13 mouse cellular contexts compared by ENCODE assay signal in genomic region chr4:150241708-150242107, GRCm38 (mm10). TPM values are rescaled to one million over a fixed set of nuclear protein-coding genes. Genes with fewer than 3 reads are reported as not detected.
DNase-seq lines count a peak whose midpoint lies in the region; ATAC-seq lines count a peak whose summit lies in the region.
"Had no signal": no experiment of that assay in that cellular context is flagged by ENCODE, and none has a peak within 500 bp of the region (broad histone marks: within the 10 kb centered on the region; RNA-seq: fewer than 3 reads in every experiment).

No protein-coding gene starts in this region.

- H3K27ac ChIP-seq in heart, embryonic 14.5 days (replicated peaks in 1 of 2; ENCODE audit: control insufficient read depth in 1 of 2, insufficient read depth in 1 of 2, low read depth in 2 of 2, low read length in 2 of 2): no peak overlapping the region
- no peak overlapping the region for H3K27ac ChIP-seq in midbrain, embryonic 10.5 days (replicated peaks)
- no peak overlapping the region for H3K27ac ChIP-seq in midbrain, embryonic 15.5 days
- H3K27ac ChIP-seq in hindbrain, embryonic 14.5 days: peak overlapping the region; percentile 17; the same call in 1 of the 2 replicates
- H3K27ac ChIP-seq: intestine, embryonic 15.5 days; liver, embryonic 15.5 days; macrophage had no signal

- no peaks in the 10 kb centered on the region for H3K9me3 ChIP-seq in heart, embryonic 14.5 days (ENCODE audit: control insufficient read depth, low read length)
- no peaks in the 10 kb centered on the region for H3K9me3 ChIP-seq in midbrain, embryonic 10.5 days (replicated peaks)
- H3K9me3 ChIP-seq in midbrain, embryonic 15.5 days: no peaks in the 10 kb centered on the region
- H3K9me3 ChIP-seq in hindbrain, embryonic 14.5 days (ENCODE audit: control insufficient read depth, low read length): no peaks in the 10 kb centered on the region
- H3K9me3 ChIP-seq: intestine, embryonic 15.5 days; liver, embryonic 15.5 days had no signal

- H3K9ac ChIP-seq in heart, embryonic 14.5 days (ENCODE audit: low read length): peak overlapping the region; percentile 57
- no peak overlapping the region for H3K9ac ChIP-seq in midbrain, embryonic 15.5 days
- no peak overlapping the region for H3K9ac ChIP-seq in hindbrain, embryonic 14.5 days
- H3K9ac ChIP-seq: intestine, embryonic 15.5 days; liver, embryonic 15.5 days had no signal

- ATAC-seq in heart, embryonic 14.5 days (ENCODE audit: insufficient number of reproducible peaks, insufficient read depth, low FRiP score, low read depth): no peak
- ATAC-seq in midbrain, embryonic 15.5 days (replicated peaks): no peak
- no peak for ATAC-seq in hindbrain, embryonic 14.5 days (ENCODE audit: low FRiP score)
- ATAC-seq: intestine, embryonic 15.5 days had no signal

- 0 out of 2 replicates have a peak overlapping the region, but pooled peaks have one; percentile 71 for H3K4me2 ChIP-seq in heart, embryonic 14.5 days (ENCODE audit: low read length)
- H3K4me2 ChIP-seq in midbrain, embryonic 15.5 days: no peak overlapping the region
- no peak overlapping the region for H3K4me2 ChIP-seq in hindbrain, embryonic 14.5 days (replicated peaks)
- H3K4me2 ChIP-seq: liver, embryonic 15.5 days had no signal

- H3K27me3 ChIP-seq in heart, embryonic 14.5 days (ENCODE audit: control insufficient read depth, insufficient read depth, low read length): no peaks in the 10 kb centered on the region
- H3K27me3 ChIP-seq in midbrain, embryonic 10.5 days (ENCODE audit: low read depth, poor library complexity, severe bottlenecking): no peaks in the 10 kb centered on the region
- no peaks in the 10 kb centered on the region for H3K27me3 ChIP-seq in midbrain, embryonic 15.5 days (replicated peaks)
- no peaks in the 10 kb centered on the region for H3K27me3 ChIP-seq in hindbrain, embryonic 14.5 days (ENCODE audit: control insufficient read depth, insufficient read depth, low read length)
- H3K27me3 ChIP-seq: intestine, embryonic 15.5 days; liver, embryonic 15.5 days had no signal

- no peak for DNase-seq in heart, adult 9 months (ENCODE audit: low spot score in 2 of 2)
- no peak for DNase-seq in midbrain, embryonic 10.5 days (ENCODE audit: low spot score)
- peak; percentile 80 for DNase-seq in ZHBTc4 (ENCODE audit: low read depth, low spot score)
- DNase-seq in hindbrain, embryonic 14.5 days (ENCODE audit: low spot score): no peak
- DNase-seq in urinary bladder, postnatal 4 days (ENCODE audit: low spot score in 2 of 2): no peak
- DNase-seq in frontal cortex, postnatal 36 days (ENCODE audit: low spot score in 2 of 2): no peak
- DNase-seq: kidney, postnatal 4 days had no signal

- H3K4me1 ChIP-seq in heart, embryonic 14.5 days (ENCODE audit: control insufficient read depth in 2 of 2, insufficient read depth in 2 of 2, low read length in 2 of 2): peaks cover 6 to 43% of the 10 kb centered on the region in 2 experiments
- peaks cover 47% of the 10 kb centered on the region for H3K4me1 ChIP-seq in midbrain, embryonic 10.5 days
- H3K4me1 ChIP-seq in midbrain, embryonic 15.5 days: peaks cover 39% of the 10 kb centered on the region
- H3K4me1 ChIP-seq in hindbrain, embryonic 14.5 days (replicated peaks; ENCODE audit: control insufficient read depth, insufficient read depth, low read length): peaks cover 15% of the 10 kb centered on the region

- 61% methylated on average over 4 of the region's 4 CpGs for WGBS in heart, embryonic 14.5 days
- 76% methylated on average over 4 of the region's 4 CpGs for WGBS in midbrain, embryonic 10.5 days
- WGBS in midbrain, embryonic 15.5 days: 66% methylated on average over 4 of the region's 4 CpGs
- whole genome bisulfite sequencing in hindbrain, embryonic 14.5 days: 59% methylated on average over 4 of the region's 4 CpGs

- no peak overlapping the region for H3K4me3 ChIP-seq in heart, embryonic 14.5 days (ENCODE audit: control insufficient read depth in 1 of 2, insufficient read depth in 1 of 2, low read depth in 1 of 2, low read length in 2 of 2)
- 0 out of 2 replicates have a peak overlapping the region, but pooled peaks have one; percentile 9 for H3K4me3 ChIP-seq in midbrain, embryonic 10.5 days
- no peak overlapping the region for H3K4me3 ChIP-seq in midbrain, embryonic 15.5 days
- no peak overlapping the region for H3K4me3 ChIP-seq in hindbrain, embryonic 14.5 days (replicated peaks; ENCODE audit: low read length)
- H3K4me3 ChIP-seq: liver, embryonic 15.5 days had no signal

- peaks cover 81% of the 10 kb centered on the region for H3K36me3 ChIP-seq in heart, embryonic 14.5 days (ENCODE audit: control insufficient read depth, insufficient read depth, low read length)
- H3K36me3 ChIP-seq in midbrain, embryonic 10.5 days: peaks cover 80% of the 10 kb centered on the region
- H3K36me3 ChIP-seq in midbrain, embryonic 15.5 days (replicated peaks): peaks cover 47% of the 10 kb centered on the region
- H3K36me3 ChIP-seq in hindbrain, embryonic 14.5 days (replicated peaks; ENCODE audit: control insufficient read depth, insufficient read depth): peaks cover 64% of the 10 kb centered on the region

RNA-seq across cellular contexts. Expression of gene Eno1, which starts 5.2 kb away (rescaled TPM):
- polyA plus RNA-seq in heart, embryonic 14.5 days (2014; fragmentation: Nextera tagmentation; extraction: Ambion mirVana): 1,771 and 1,859 TPM in 2 replicates
- polyA plus RNA-seq in midbrain, embryonic 10.5 days (2016; fragmentation: Nextera tagmentation; extraction: Ambion mirVana): 2,531 and 3,331 TPM in 2 replicates
- polyA plus RNA-seq in midbrain, embryonic 15.5 days (2015; fragmentation: Nextera tagmentation; extraction: Ambion mirVana): 1,044 and 1,060 TPM in 2 replicates
- polyA plus RNA-seq in hindbrain, embryonic 14.5 days (2014; fragmentation: Nextera tagmentation; extraction: Ambion mirVana): 955 and 1,038 TPM in 2 replicates

RNA-seq across cellular contexts. Expression of gene Rere, which starts 39.7 kb away (rescaled TPM):
- 25.9 and 28.5 TPM in 2 replicates for polyA plus RNA-seq in heart, embryonic 14.5 days (2014; fragmentation: Nextera tagmentation; extraction: Ambion mirVana)
- polyA plus RNA-seq in midbrain, embryonic 10.5 days (2016; fragmentation: Nextera tagmentation; extraction: Ambion mirVana): 24.5 and 30.7 TPM in 2 replicates
- polyA plus RNA-seq in midbrain, embryonic 15.5 days (2015; fragmentation: Nextera tagmentation; extraction: Ambion mirVana): 32.1 and 37.4 TPM in 2 replicates
- polyA plus RNA-seq in hindbrain, embryonic 14.5 days (2014; fragmentation: Nextera tagmentation; extraction: Ambion mirVana): 44.4 and 46.8 TPM in 2 replicates

RNA-seq across cellular contexts. Expression of gene Car6, which starts 40.6 kb away (rescaled TPM):
- not detected in 2 replicates for polyA plus RNA-seq in heart, embryonic 14.5 days (2014; fragmentation: Nextera tagmentation; extraction: Ambion mirVana)
- 0.12 TPM in 1 of 2 replicates, not detected in the other for polyA plus RNA-seq in midbrain, embryonic 10.5 days (2016; fragmentation: Nextera tagmentation; extraction: Ambion mirVana)
- polyA plus RNA-seq in midbrain, embryonic 15.5 days (2015; fragmentation: Nextera tagmentation; extraction: Ambion mirVana): not detected in 2 replicates
- not detected in 2 replicates for polyA plus RNA-seq in hindbrain, embryonic 14.5 days (2014; fragmentation: Nextera tagmentation; extraction: Ambion mirVana)
- polyA plus RNA-seq: intestine, embryonic 15.5 days; liver, embryonic 15.5 days; neural tube, embryonic 11.5 days had no signal
